Mouse (Mus musculus) forebrain, embryonic 11.5 days (tissue): ENCODE data around the gene Gramd1b. TPM values are rescaled to one million over a fixed set of nuclear protein-coding genes. Genes with fewer than 3 reads are reported as not detected.

Experiments used
- ATAC-seq: fragments of 200-750 bp; cut with Nextera tagmentation; replicated peaks from 2 replicates; pipeline ENCODE4 v1.8.0; 2017; ENCODE audit warnings: moderate TSS enrichment; ENCODE audit not compliant: low FRiP score
- DNase-seq: peaks from one replicate; pipeline ENCODE4 v3.0.0-alpha.2; 2017; ENCODE audit warnings: low spot score
- H3K27ac ChIP-seq: fragments of 300-500 bp; sonication (generic); 2 replicates; pipeline ENCODE4 v1.5.1; 2014; ENCODE audit warnings: low read depth, low read length
- H3K27me3 ChIP-seq: fragments of 300-500 bp; sonication (generic); 2 replicates; pipeline ENCODE4 v1.6.1; 2014; ENCODE audit warnings: mild to moderate bottlenecking, low read length, mixed read lengths; ENCODE audit not compliant: control insufficient read depth, insufficient read depth
- H3K36me3 ChIP-seq: fragments of 300-500 bp; sonication (generic); 2 replicates; pipeline ENCODE4 v1.6.1; 2014; ENCODE audit warnings: mild to moderate bottlenecking, low read length, moderate library complexity, mixed read lengths; ENCODE audit not compliant: control insufficient read depth, insufficient read depth
- H3K4me1 ChIP-seq: fragments of 300-500 bp; sonication (generic); replicated peaks from 2 replicates; pipeline ENCODE4 v1.6.1; 2014; ENCODE audit warnings: low read length, mixed read lengths; ENCODE audit not compliant: control insufficient read depth, insufficient read depth
- H3K4me2 ChIP-seq: fragments of 300-500 bp; sonication (generic); 2 replicates; pipeline ENCODE4 v1.6.1; 2014; ENCODE audit warnings: low read depth, mild to moderate bottlenecking, low read length, moderate library complexity, mixed read lengths; ENCODE audit not compliant: severe bottlenecking
- H3K4me3 ChIP-seq: fragments of 300-500 bp; sonication (generic); 2 replicates; pipeline ENCODE4 v1.5.1; 2014; ENCODE audit warnings: low read depth, low read length
- H3K9ac ChIP-seq: fragments of 300-500 bp; sonication (generic); 2 replicates; pipeline ENCODE4 v1.6.1; 2014; ENCODE audit warnings: low read length
- H3K9me3 ChIP-seq: fragments of 300-500 bp; sonication (generic); 2 replicates; pipeline ENCODE4 v1.6.1; 2016; ENCODE audit warnings: low read length, mixed read lengths; ENCODE audit not compliant: control insufficient read depth
- WGBS: fragments of 180-500 bp; shearing (Covaris S2); extraction: QIAGEN DNeasy Blood & Tissue Kit; methylation state at CpG from one replicate; pipeline ENCODE4 v1.1.7; 2014; 5-methylcytosine and 5-hydroxymethylcytosine counted together
- polyA plus RNA-seq: library from polyadenylated mRNA; unstranded; fragments of >200 nt; fragmentation: Nextera tagmentation; extraction: Ambion mirVana; gene quantifications from 2 replicates; pipeline ENCODE4 v1.2.1, GENCODE M21; 2014

Gene Gramd1b
- polyA plus RNA-seq, 1 experiment from 2014 or later = 3.9 TPM

- H3K36me3 ChIP-seq = no peaks in the 10 kb centered on the region
- H3K4me3 ChIP-seq = no peak overlapping the region
- peaks cover 9% of the 10 kb centered on the region; the same call in 1 of the 2 replicates for H3K4me1 ChIP-seq
- DNase-seq (no peak), ATAC-seq (no peak)
- no peak overlapping the region for H3K9ac ChIP-seq
- no peaks in the 10 kb centered on the region for H3K27me3 ChIP-seq
- H3K9me3 ChIP-seq = no peaks in the 10 kb centered on the region
- H3K4me2 ChIP-seq = no peak overlapping the region
- no peak overlapping the region for H3K27ac ChIP-seq
- 32% methylated on average over 3 of the region's 5 CpGs for WGBS
These were observed 156.2 kb downstream of the Gramd1b start for GRCm38 (mm10) chr9:40374992-40375391.

GRCm38 (mm10) chr9:40374533-40374971 lies 156.6 kb downstream of the Gramd1b start:
- H3K36me3 ChIP-seq = no peaks in the 10 kb centered on the region
- H3K4me1 ChIP-seq = peaks cover 9% of the 10 kb centered on the region; the same call in 1 of the 2 replicates
- 49% methylated on average over 6 of the region's 6 CpGs for WGBS
- H3K27ac ChIP-seq = no peak overlapping the region
- H3K9me3 ChIP-seq = no peaks in the 10 kb centered on the region
- H3K4me3 ChIP-seq = no peak overlapping the region
- no peak overlapping the region for H3K4me2 ChIP-seq
- no peaks in the 10 kb centered on the region for H3K27me3 ChIP-seq
- DNase-seq (no peak), ATAC-seq (no peak)
- H3K9ac ChIP-seq = no peak overlapping the region

DNA sequence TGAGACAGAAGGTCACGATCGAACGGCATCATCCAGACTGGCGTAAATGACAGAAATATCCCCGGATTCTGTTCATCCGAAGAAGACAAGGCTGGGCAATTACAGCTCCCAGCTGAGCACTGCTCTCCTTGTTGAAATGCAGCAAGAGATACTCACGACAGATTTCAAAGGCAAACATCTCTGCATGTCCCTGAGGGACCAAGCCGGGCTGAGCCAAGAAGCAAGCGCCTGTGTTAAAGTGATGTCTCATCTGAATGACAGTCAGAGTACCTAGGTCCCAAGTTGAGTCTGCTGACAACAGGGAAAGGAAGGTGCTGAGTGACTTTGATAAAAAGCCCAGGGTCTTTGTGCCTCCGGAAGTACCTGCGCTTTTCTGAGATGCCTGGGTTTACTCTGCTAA lies 157.1 kb downstream of the Gramd1b start:
- WGBS = 84% methylated on average over 11 of the region's 11 CpGs
- no peak for ATAC-seq
- no peak overlapping the region for H3K27ac ChIP-seq

GRCm38 (mm10) chr9:40370151-40370550 lies 161.0 kb downstream of the Gramd1b start:
- no peak for DNase-seq
- Histone ChIP-seq H3K9ac (no peak overlapping the region), H3K27me3 (no peaks in the 10 kb centered on the region), H3K4me2 (no peak overlapping the region), H3K36me3 (no peaks in the 10 kb centered on the region), H3K9me3 (no peaks in the 10 kb centered on the region), H3K27ac (no peak overlapping the region), H3K4me3 (no peak overlapping the region), H3K4me1 (no peaks in the 10 kb centered on the region)
- WGBS = 82% methylated on average over 4 of the region's 4 CpGs
- ATAC-seq = no peak

More for the DNA sequence above, 157.1 kb downstream of the Gramd1b start:
- Histone ChIP-seq H3K4me1 (peaks cover 9% of the 10 kb centered on the region; the same call in 1 of the 2 replicates), H3K4me2 (no peak overlapping the region), H3K4me3 (no peak overlapping the region), H3K27me3 (no peaks in the 10 kb centered on the region), H3K9ac (no peak overlapping the region), H3K9me3 (no peaks in the 10 kb centered on the region), H3K36me3 (no peaks in the 10 kb centered on the region)
- DNase-seq = no peak

GRCm38 (mm10) chr9:40366795-40367194 lies 164.4 kb downstream of the Gramd1b start:
- Histone ChIP-seq H3K27me3 (no peaks in the 10 kb centered on the region), H3K4me1 (no peaks in the 10 kb centered on the region), H3K4me3 (no peak overlapping the region), H3K27ac (no peak overlapping the region), H3K36me3 (no peaks in the 10 kb centered on the region), H3K9me3 (no peaks in the 10 kb centered on the region), H3K9ac (no peak overlapping the region), H3K4me2 (no peak overlapping the region)
- no peak for ATAC-seq
- no peak for DNase-seq
- 91% methylated on average over 8 of the region's 8 CpGs for WGBS

- Histone ChIP-seq H3K9ac (no peak overlapping the region), H3K4me2 (no peak overlapping the region), H3K27me3 (no peaks in the 10 kb centered on the region), H3K4me3 (no peak overlapping the region), H3K4me1 (no peaks in the 10 kb centered on the region), H3K36me3 (no peaks in the 10 kb centered on the region), H3K27ac (no peak overlapping the region), H3K9me3 (no peaks in the 10 kb centered on the region)
- no peak for DNase-seq
- WGBS = 86% methylated on average over 7 of the region's 7 CpGs
- no peak for ATAC-seq
These were observed 166.9 kb downstream of the Gramd1b start for GRCm38 (mm10) chr9:40364312-40364711.

- WGBS = 87% methylated on average over 6 of the region's 6 CpGs
These were observed 169.2 kb downstream of the Gramd1b start for GRCm38 (mm10) chr9:40361970-40362369.

GRCm38 (mm10) chr9:40358408-40358896 lies 172.7 kb downstream of the Gramd1b start:
- Histone ChIP-seq H3K27me3 (no peaks in the 10 kb centered on the region), H3K36me3 (no peaks in the 10 kb centered on the region), H3K27ac (no peak overlapping the region), H3K9me3 (no peaks in the 10 kb centered on the region), H3K4me2 (no peak overlapping the region), H3K4me1 (peaks cover 3% of the 10 kb centered on the region; the same call in 1 of the 2 replicates), H3K4me3 (no peak overlapping the region), H3K9ac (no peak overlapping the region)
- 39% methylated on average over 8 of the region's 8 CpGs for WGBS
- ATAC-seq = 0 out of 2 replicates have a peak, but pooled peaks have one; percentile 30
- no peak for DNase-seq

More at GRCm38 (mm10) chr9:40361970-40362369, 169.2 kb downstream of the Gramd1b start:
- H3K36me3 ChIP-seq = no peaks in the 10 kb centered on the region
- no peak overlapping the region for H3K4me2 ChIP-seq
- H3K9ac ChIP-seq = no peak overlapping the region
- no peak for ATAC-seq
- no peak for DNase-seq
- no peaks in the 10 kb centered on the region for H3K9me3 ChIP-seq
- H3K4me1 ChIP-seq = peaks cover 3% of the 10 kb centered on the region; the same call in 1 of the 2 replicates
- no peak overlapping the region for H3K27ac ChIP-seq
- no peak overlapping the region for H3K4me3 ChIP-seq
- H3K27me3 ChIP-seq = no peaks in the 10 kb centered on the region

DNA sequence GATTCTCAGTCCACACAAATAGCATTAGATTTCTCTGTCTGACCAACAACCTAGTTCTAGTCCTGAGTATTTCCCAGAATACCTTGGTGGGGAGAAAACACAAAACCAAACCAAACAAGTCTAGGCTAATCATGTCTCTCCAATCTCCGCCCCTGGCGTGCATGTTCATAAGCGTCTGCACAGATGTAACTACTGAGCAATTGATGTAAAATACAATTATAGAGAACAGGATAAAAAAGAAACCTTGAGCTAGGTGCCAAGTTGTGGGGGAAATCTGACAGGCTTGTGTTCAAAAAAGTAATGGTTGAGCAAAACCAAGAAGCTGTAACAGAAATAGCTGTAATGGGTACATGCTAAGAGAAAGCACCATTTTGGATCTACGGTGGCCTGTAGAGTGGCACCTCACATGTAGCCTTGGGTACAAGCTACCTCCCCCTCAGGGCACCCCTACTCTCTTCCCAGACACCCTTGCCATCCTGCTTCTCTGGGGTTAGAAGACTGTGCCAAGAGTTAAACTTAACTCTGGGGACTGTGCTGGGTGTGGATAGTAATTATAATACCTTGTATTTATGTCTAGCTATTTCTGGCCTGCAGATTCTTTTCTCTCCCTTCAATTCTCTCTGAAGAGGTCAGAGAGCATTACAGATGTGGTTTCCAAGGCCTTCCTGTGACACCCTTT lies 174.3 kb downstream of the Gramd1b start:
- WGBS = 90% methylated on average over 4 of the region's 4 CpGs
- Histone ChIP-seq H3K9ac (no peak overlapping the region), H3K27me3 (no peaks in the 10 kb centered on the region), H3K4me2 (no peak overlapping the region), H3K9me3 (no peaks in the 10 kb centered on the region), H3K27ac (no peak overlapping the region), H3K4me1 (peaks cover 3% of the 10 kb centered on the region; the same call in 1 of the 2 replicates), H3K36me3 (no peaks in the 10 kb centered on the region), H3K4me3 (no peak overlapping the region)
- ATAC-seq (no peak), DNase-seq (no peak)
